Mouse (Mus musculus) MEL (cell line): Measurements from ENCODE around the gene Iqschfp.

Source experiments
- CHD1 ChIP-seq: IDR thresholded peaks from 2 replicates; pipeline ENCODE4 v1.6.1; 2012; ENCODE audit warnings: low read depth, mild to moderate bottlenecking, inconsistent platforms, low read length, improper control_type of control experiment
- CTCF ChIP-seq, 3 experiments: IDR thresholded peaks in 2 of 3; conservative IDR thresholded peaks in 1 of 3; 2 replicates each; pipeline ENCODE4 v1.5.1; 2011 to 2012; ENCODE audit warnings: low read length in 3 of 3, low read depth in 2 of 3, mild to moderate bottlenecking in 2 of 3, improper control_type of control experiment in 1 of 3, inconsistent platforms in 1 of 3, mixed read lengths in 1 of 3, moderate library complexity in 1 of 3; ENCODE audit not compliant: control insufficient read depth in 1 of 3, insufficient read depth in 1 of 3, poor library complexity in 1 of 3, severe bottlenecking in 1 of 3
- EP300 ChIP-seq, 2 experiments: IDR thresholded peaks; 2 replicates each; pipeline ENCODE4 v1.6.1; 2011; ENCODE audit warnings: improper control_type of control experiment in 2 of 2, low read length in 2 of 2, low read depth in 1 of 2, mild to moderate bottlenecking in 1 of 2
- HCFC1 ChIP-seq: IDR thresholded peaks from 2 replicates; pipeline ENCODE4 v1.6.1; 2012; ENCODE audit warnings: low read depth, mild to moderate bottlenecking, inconsistent platforms, low read length, improper control_type of control experiment, moderate library complexity
- POLR2A ChIP-seq, 2 experiments: IDR thresholded peaks; 2 replicates each; pipeline ENCODE4 v1.6.1; 2011 to 2012; ENCODE audit warnings: low read length in 2 of 2, mild to moderate bottlenecking in 2 of 2, control low read depth in 1 of 2, improper control_type of control experiment in 1 of 2, low read depth in 1 of 2, moderate library complexity in 1 of 2; ENCODE audit not compliant: control insufficient read depth in 1 of 2, insufficient read depth in 1 of 2, poor library complexity in 1 of 2
- TCF12 ChIP-seq: IDR thresholded peaks from 2 replicates; pipeline ENCODE4 v1.6.1; 2014; ENCODE audit warnings: low read depth, mild to moderate bottlenecking, inconsistent platforms, low read length, improper control_type of control experiment, moderate library complexity

DNA sequence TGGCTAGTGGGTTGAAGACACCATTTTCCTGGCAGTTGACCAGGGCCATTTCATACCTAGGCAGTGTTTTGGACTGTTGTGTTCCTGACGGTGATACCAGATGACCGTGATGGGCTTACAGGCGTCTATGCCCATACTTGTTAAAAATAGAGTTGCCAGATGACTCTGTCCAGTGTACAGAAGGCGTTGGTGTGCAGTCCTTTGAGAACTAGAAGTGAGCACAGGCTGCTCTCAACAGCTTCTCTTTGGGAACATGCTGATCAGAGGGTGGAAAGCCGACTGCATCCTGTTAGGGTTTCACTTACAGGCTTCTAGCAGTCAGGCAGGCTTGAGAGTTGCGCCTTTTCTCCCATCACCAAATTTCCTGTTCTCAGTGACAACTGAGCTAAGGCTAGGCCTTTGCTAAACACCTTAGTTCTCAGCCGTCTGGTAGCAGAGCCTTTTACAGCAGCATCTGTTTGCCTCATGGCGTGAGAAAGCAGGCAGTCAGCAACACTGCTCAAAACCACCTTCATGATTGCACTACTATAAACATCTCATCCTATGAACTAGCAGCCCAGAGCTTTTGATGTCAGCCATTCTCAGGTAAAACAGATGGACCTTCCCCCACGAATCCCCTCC lies 697.3 kb downstream of the Iqschfp start:
- TF ChIP-seq CTCF (IDR thresholded peaks at IDR 0.05 in 2 of 3, conservative IDR thresholded peaks at IDR 0.05 in 1 of 3; ENCODE audit: control insufficient read depth in 1 of 3, insufficient read depth in 1 of 3, low read depth in 2 of 3, low read length in 3 of 3, poor library complexity in 1 of 3, severe bottlenecking in 1 of 3) (no peak), CHD1 (no peak), HCFC1 (no peak), TCF12 (no peak), EP300 (IDR thresholded peaks at IDR 0.05; ENCODE audit: low read depth in 1 of 2, low read length in 2 of 2) (no peak), POLR2A (IDR thresholded peaks at IDR 0.05; ENCODE audit: control insufficient read depth in 1 of 2, insufficient read depth in 1 of 2, low read depth in 1 of 2, low read length in 2 of 2, poor library complexity in 1 of 2) (no peak)
